Mouse (Mus musculus): ENCODE data around the gene Abca5. TPM values are rescaled to one million over a fixed set of nuclear protein-coding genes. Genes with fewer than 3 reads are reported as not detected.
"Not testable (repeated sequence)": the region's sequence is repeated elsewhere in the genome, so short reads cannot be mapped to it uniquely, and the experiment has no call there.

The Abca5 gene
- polyA plus RNA-seq, 1 experiment from 2014 or later = 8.2 TPM

- DNase-seq (ENCODE audit: low spot score) (no peak), ATAC-seq (no peak)
- Histone ChIP-seq H3K4me2 (replicated peaks; ENCODE audit: low read depth, low read length) (no peak overlapping the region), H3K9ac (replicated peaks; ENCODE audit: low read depth) (no peak overlapping the region), H3K4me1 (ENCODE audit: insufficient read depth, low read depth, low read length) (no peaks in the 10 kb centered on the region), H3K27me3 (replicated peaks; ENCODE audit: insufficient read depth, low read length) (no peaks in the 10 kb centered on the region), H3K4me3 (ENCODE audit: low read depth, low read length) (no peak overlapping the region), H3K9me3 (ENCODE audit: low read length) (no peaks in the 10 kb centered on the region), H3K36me3 (ENCODE audit: insufficient read depth, low read length) (no peaks in the 10 kb centered on the region), H3K27ac (ENCODE audit: low read length) (no peak overlapping the region)
- TF ChIP-seq CTCF (IDR thresholded peaks at IDR 0.05) (no peak), EP300 (IDR thresholded peaks at IDR 0.05) (no peak)
- 52% methylated on average over 8 of the region's 8 CpGs for WGBS
Measured at GRCm38 (mm10) chr11:110371827-110372226, 34.3 kb upstream of the Abca5 start.

DNA sequence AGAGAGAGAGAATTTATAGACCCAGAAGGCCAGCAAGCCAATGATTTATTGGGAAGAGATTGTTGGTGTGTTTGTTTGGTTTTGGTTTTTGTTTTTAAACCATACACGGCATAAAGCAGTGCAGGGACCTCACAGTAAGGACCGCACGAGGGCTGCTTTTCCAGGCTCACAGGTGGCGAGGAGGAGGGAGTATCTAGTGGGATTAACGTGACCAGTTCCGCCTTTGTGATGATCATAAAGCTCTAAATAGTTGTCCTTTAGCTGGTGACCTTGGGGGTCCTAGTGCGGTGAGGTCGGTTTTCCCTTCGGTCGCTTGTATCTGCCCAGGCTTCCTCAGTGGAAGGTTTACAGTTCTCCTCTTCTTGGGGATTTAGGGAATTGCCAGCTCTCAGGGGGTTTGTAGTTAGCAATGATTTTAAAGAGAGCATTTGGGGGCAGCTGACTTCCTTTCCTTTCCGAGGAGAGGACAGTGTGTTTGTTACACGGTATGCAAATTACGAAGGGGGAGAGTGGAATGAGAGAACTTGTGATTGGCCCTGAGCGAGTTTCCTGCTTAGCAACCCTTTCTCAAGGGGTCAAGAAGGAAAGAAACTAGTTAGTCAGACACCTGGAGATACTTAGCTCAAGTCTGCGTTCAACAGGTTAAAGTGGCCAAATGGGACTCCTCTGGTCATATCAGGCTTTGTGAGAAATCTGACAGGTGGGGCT lies 31.9 kb upstream of the Abca5 start:
- TF ChIP-seq EP300 (IDR thresholded peaks at IDR 0.05) (no peak), CTCF (IDR thresholded peaks at IDR 0.05) (no peak)
- no peaks in the 10 kb centered on the region for H3K36me3 ChIP-seq (ENCODE audit: insufficient read depth, low read length)
- H3K4me3 ChIP-seq (ENCODE audit: low read depth, low read length) = no peak overlapping the region
- no peaks in the 10 kb centered on the region for H3K4me1 ChIP-seq (ENCODE audit: insufficient read depth, low read depth, low read length)
- H3K27me3 ChIP-seq (replicated peaks; ENCODE audit: insufficient read depth, low read length) = no peaks in the 10 kb centered on the region
- DNase-seq (ENCODE audit: low spot score) (peak; percentile 57), ATAC-seq (peak; percentile 40; the same call in 1 of the 2 replicates)
- 19% methylated on average over 15 of the region's 15 CpGs for WGBS
- peak overlapping the region; percentile 46 for H3K4me2 ChIP-seq (replicated peaks; ENCODE audit: low read depth, low read length)
- H3K27ac ChIP-seq (ENCODE audit: low read length) = no peak overlapping the region
- H3K9ac ChIP-seq (replicated peaks; ENCODE audit: low read depth) = no peak overlapping the region
- no peaks in the 10 kb centered on the region for H3K9me3 ChIP-seq (ENCODE audit: low read length)

DNA sequence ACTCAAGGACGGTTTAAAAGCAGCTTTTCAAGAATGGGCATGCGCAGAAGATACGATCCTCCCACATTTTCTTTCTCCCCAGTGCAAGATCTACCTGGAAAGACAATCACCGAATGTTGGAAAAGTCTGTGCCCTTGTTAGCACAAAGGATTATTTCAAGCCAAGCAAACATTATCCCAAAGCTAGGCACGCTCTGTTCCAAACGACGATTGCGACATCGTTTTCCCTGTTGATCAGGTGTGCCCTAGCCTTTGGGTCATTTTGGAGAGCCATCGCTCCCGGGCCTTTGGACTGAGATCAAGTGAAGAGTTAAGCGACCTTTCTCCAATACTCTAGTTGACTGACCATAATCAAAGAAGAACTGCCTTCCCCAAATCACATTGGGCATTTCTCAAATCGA lies 30.1 kb upstream of the Abca5 start:
- Histone ChIP-seq H3K36me3 (ENCODE audit: insufficient read depth, low read length) (no peaks in the 10 kb centered on the region), H3K27me3 (replicated peaks; ENCODE audit: insufficient read depth, low read length) (no peaks in the 10 kb centered on the region), H3K27ac (ENCODE audit: low read length) (no peak overlapping the region), H3K4me1 (ENCODE audit: insufficient read depth, low read depth, low read length) (no peaks in the 10 kb centered on the region), H3K4me3 (ENCODE audit: low read depth, low read length) (no peak overlapping the region), H3K9ac (replicated peaks; ENCODE audit: low read depth) (no peak overlapping the region), H3K9me3 (ENCODE audit: low read length) (no peaks in the 10 kb centered on the region), H3K4me2 (replicated peaks; ENCODE audit: low read depth, low read length) (no peak overlapping the region)
- ATAC-seq (no peak), DNase-seq (ENCODE audit: low spot score) (no peak)
- no peak for TF ChIP-seq CTCF (IDR thresholded peaks at IDR 0.05)
- TF ChIP-seq EP300 (IDR thresholded peaks at IDR 0.05) = no peak
- WGBS = 73% methylated on average over 13 of the region's 13 CpGs

GRCm38 (mm10) chr11:110366902-110367301 lies 29.4 kb upstream of the Abca5 start:
- no peak for ATAC-seq
- Histone ChIP-seq H3K27ac (ENCODE audit: low read length) (no peak overlapping the region), H3K4me1 (ENCODE audit: insufficient read depth, low read depth, low read length) (no peaks in the 10 kb centered on the region), H3K9ac (replicated peaks; ENCODE audit: low read depth) (no peak overlapping the region), H3K27me3 (replicated peaks; ENCODE audit: insufficient read depth, low read length) (no peaks in the 10 kb centered on the region), H3K9me3 (ENCODE audit: low read length) (no peaks in the 10 kb centered on the region), H3K4me3 (ENCODE audit: low read depth, low read length) (no peak overlapping the region), H3K36me3 (ENCODE audit: insufficient read depth, low read length) (no peaks in the 10 kb centered on the region), H3K4me2 (replicated peaks; ENCODE audit: low read depth, low read length) (no peak overlapping the region)
- no peak for DNase-seq (ENCODE audit: low spot score)
- no peak for TF ChIP-seq EP300 (IDR thresholded peaks at IDR 0.05)
- TF ChIP-seq CTCF (IDR thresholded peaks at IDR 0.05) = peak; percentile 16
- WGBS = 75% methylated on average over 3 of the region's 3 CpGs

DNA sequence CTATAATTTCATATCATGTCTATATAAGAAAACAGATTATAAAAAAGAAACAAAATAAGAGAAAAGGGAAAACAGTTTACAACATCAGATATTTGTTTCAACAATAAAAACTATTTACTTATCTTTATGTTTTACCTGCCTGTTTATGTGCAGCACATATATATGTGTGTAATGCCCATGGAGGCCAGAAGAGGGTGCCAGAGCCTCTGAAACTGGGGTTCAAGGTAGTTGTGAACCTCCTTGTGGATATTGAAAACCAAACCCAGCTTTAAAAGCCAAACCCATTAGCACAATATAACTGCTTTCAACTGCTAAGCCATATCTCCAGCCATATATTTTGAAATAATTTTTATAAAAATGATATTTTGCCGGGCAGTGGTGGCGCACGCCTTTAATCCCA lies 27.5 kb upstream of the Abca5 start:
- Histone ChIP-seq H3K9me3 (ENCODE audit: low read length) (no peaks in the 10 kb centered on the region), H3K4me3 (ENCODE audit: low read depth, low read length) (no peak overlapping the region), H3K27me3 (replicated peaks; ENCODE audit: insufficient read depth, low read length) (no peaks in the 10 kb centered on the region), H3K4me2 (replicated peaks; ENCODE audit: low read depth, low read length) (no peak overlapping the region), H3K27ac (ENCODE audit: low read length) (no peak overlapping the region), H3K36me3 (ENCODE audit: insufficient read depth, low read length) (no peaks in the 10 kb centered on the region), H3K4me1 (ENCODE audit: insufficient read depth, low read depth, low read length) (no peaks in the 10 kb centered on the region), H3K9ac (replicated peaks; ENCODE audit: low read depth) (no peak overlapping the region)
- ATAC-seq (no peak), DNase-seq (ENCODE audit: low spot score) (peak; percentile 40)
- WGBS = 72% methylated on average over 3 of the region's 3 CpGs
- TF ChIP-seq CTCF (IDR thresholded peaks at IDR 0.05) (peak; percentile 78), EP300 (IDR thresholded peaks at IDR 0.05) (no peak)

DNA sequence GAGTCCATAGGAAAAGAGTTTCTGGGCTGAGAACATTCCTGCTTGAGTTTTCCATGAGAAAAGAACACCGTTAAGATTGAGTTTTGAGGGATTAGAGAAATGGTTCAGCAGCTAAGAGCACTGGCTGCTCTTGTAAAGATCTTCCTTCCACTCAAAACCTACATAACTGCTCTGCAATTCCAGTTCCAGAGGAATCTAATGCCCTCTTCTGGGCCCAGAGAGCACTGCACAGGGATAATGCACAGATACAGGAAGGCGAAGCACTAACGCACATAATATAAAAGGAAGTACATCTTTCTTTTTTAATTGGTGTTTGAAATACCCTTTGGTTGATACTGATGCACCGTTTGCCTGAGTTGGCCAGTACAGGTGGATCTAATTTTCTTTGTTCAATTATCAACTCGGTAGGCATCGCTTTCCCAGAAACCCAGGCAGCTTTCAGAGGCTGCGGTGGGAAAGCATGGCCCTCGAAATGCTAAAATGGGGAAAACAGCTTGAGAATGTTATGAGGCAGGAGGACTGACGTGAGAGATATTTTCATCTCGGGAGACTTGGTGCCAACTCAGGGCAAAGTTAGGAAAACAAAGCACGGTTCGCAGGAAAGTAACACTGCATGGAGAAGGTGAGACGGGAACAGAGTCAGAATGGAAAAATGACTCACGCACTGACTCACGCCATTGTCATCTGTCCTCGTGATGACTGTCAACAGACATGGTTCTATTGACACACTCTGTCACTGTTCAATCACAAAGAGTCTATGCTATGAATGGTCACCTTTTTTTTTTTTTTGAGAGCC lies 20.4 kb upstream of the Abca5 start:
- Histone ChIP-seq H3K9ac (replicated peaks; ENCODE audit: low read depth) (no peak overlapping the region), H3K9me3 (ENCODE audit: low read length) (no peaks in the 10 kb centered on the region), H3K4me3 (ENCODE audit: low read depth, low read length) (no peak overlapping the region), H3K27ac (ENCODE audit: low read length) (no peak overlapping the region), H3K4me1 (ENCODE audit: insufficient read depth, low read depth, low read length) (no peaks in the 10 kb centered on the region), H3K4me2 (replicated peaks; ENCODE audit: low read depth, low read length) (no peak overlapping the region), H3K27me3 (replicated peaks; ENCODE audit: insufficient read depth, low read length) (no peaks in the 10 kb centered on the region), H3K36me3 (ENCODE audit: insufficient read depth, low read length) (no peaks in the 10 kb centered on the region)
- ATAC-seq (peak; percentile 43; the same call in 1 of the 2 replicates), DNase-seq (ENCODE audit: low spot score) (peak; percentile 78)
- TF ChIP-seq EP300 (IDR thresholded peaks at IDR 0.05) (no peak), CTCF (IDR thresholded peaks at IDR 0.05) (peak; percentile 83)
- 59% methylated on average over 16 of the region's 16 CpGs for WGBS

DNA sequence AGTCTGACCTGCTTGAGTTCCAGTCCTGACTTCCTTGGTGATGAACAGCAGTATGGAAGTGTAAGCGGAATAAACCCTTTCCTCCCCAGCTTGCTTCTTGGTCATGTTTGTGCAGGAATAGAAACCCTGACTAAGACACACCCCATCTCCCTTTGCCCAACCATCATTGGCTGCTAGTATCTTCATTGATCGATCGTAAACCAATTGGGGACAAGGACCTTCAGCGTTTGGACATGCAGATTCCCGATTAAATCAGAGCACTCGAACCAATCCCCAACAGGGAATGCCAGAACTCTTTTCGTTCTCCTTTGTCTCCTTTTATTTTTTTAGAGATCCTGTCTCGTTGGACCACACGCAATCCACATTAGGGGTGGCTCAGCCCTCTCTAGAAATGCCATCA lies 17.6 kb upstream of the Abca5 start:
- not testable (repeated sequence) for H3K9ac ChIP-seq (replicated peaks; ENCODE audit: low read depth); H3K4me3 ChIP-seq (ENCODE audit: low read depth, low read length); H3K4me2 ChIP-seq (replicated peaks; ENCODE audit: low read depth, low read length); ATAC-seq; DNase-seq (ENCODE audit: low spot score); H3K4me1 ChIP-seq (ENCODE audit: insufficient read depth, low read depth, low read length); H3K27ac ChIP-seq (ENCODE audit: low read length); H3K27me3 ChIP-seq (replicated peaks; ENCODE audit: insufficient read depth, low read length); H3K9me3 ChIP-seq (ENCODE audit: low read length); H3K36me3 ChIP-seq (ENCODE audit: insufficient read depth, low read length)
- 85% methylated on average over 9 of the region's 9 CpGs for WGBS

Measured in lung, postnatal 0 days (tissue).